Mouse (Mus musculus): ENCODE measurements around the gene Tuba1b.

- no peak for TF ChIP-seq CTCF (IDR thresholded peaks at IDR 0.05; ENCODE audit: low read depth)
- TF ChIP-seq EP300 (IDR thresholded peaks at IDR 0.05; ENCODE audit: low read depth), result no peak
Observed at GRCm38 (mm10) chr15:98947884-98948283, 13.5 kb upstream of the Tuba1b start.
